Mouse (Mus musculus) cerebellum, adult 2 months (tissue): ENCODE data around the gene Lyrm7. TPM values are rescaled to one million over a fixed set of nuclear protein-coding genes. Genes with fewer than 3 reads are reported as not detected.
"Not testable (repeated sequence)": the region's sequence is repeated elsewhere in the genome, so short reads cannot be mapped to it uniquely, and the experiment has no call there.

Experiments
- DNase-seq, 2 experiments: peaks; one replicate each; pipeline ENCODE4 v3.0.0; 2021
- H3K27ac ChIP-seq: fragments of 200-500 bp; 2 replicates; pipeline ENCODE4 v1.5.1; 2012; ENCODE audit warnings: low read length, control low read depth, inconsistent platforms; ENCODE audit not compliant: insufficient read depth
- H3K27me3 ChIP-seq: fragments of 200-500 bp; 2 replicates; pipeline ENCODE4 v1.6.1; 2012; ENCODE audit warnings: inconsistent platforms, mild to moderate bottlenecking, low read length, moderate library complexity; ENCODE audit not compliant: control insufficient read depth, insufficient read depth
- H3K4me1 ChIP-seq: fragments of 200-500 bp; 2 replicates; pipeline ENCODE4 v1.6.1; 2011; ENCODE audit warnings: low read length; ENCODE audit not compliant: control insufficient read depth, insufficient read depth
- H3K4me3 ChIP-seq: fragments of 200-500 bp; replicated peaks from 2 replicates; pipeline ENCODE3; 2011; ENCODE audit warnings: mild to moderate bottlenecking, low read depth, low read length, control low read depth; ENCODE audit not compliant: insufficient read depth
- CTCF ChIP-seq: fragments of 200-500 bp; IDR thresholded peaks from 2 replicates; pipeline ENCODE4 v1.5.1; 2011; ENCODE audit warnings: low read depth, mild to moderate bottlenecking, control low read depth, low read length, moderate library complexity, borderline replicate concordance; ENCODE audit not compliant: insufficient read depth
- POLR2A ChIP-seq: fragments of 200-500 bp; IDR thresholded peaks from 2 replicates; pipeline ENCODE4 v1.6.1; 2011; ENCODE audit warnings: low read length, control low read depth, borderline replicate concordance; ENCODE audit not compliant: insufficient read depth
- WGBS: fragments of 180-500 bp; shearing (Covaris S2); methylation state at CpG from one replicate; pipeline ENCODE4 v1.1.7; 2018; 5-methylcytosine and 5-hydroxymethylcytosine counted together
- polyA plus RNA-seq: library from polyadenylated mRNA; depleted of rRNA; stranded (reverse); fragments of >200 nt; gene quantifications from 2 replicates; pipeline ENCODE4 v1.2.3, GENCODE M21; 2012

Gene Lyrm7
- polyA plus RNA-seq, 1 experiment: 24.3 TPM

DNA sequence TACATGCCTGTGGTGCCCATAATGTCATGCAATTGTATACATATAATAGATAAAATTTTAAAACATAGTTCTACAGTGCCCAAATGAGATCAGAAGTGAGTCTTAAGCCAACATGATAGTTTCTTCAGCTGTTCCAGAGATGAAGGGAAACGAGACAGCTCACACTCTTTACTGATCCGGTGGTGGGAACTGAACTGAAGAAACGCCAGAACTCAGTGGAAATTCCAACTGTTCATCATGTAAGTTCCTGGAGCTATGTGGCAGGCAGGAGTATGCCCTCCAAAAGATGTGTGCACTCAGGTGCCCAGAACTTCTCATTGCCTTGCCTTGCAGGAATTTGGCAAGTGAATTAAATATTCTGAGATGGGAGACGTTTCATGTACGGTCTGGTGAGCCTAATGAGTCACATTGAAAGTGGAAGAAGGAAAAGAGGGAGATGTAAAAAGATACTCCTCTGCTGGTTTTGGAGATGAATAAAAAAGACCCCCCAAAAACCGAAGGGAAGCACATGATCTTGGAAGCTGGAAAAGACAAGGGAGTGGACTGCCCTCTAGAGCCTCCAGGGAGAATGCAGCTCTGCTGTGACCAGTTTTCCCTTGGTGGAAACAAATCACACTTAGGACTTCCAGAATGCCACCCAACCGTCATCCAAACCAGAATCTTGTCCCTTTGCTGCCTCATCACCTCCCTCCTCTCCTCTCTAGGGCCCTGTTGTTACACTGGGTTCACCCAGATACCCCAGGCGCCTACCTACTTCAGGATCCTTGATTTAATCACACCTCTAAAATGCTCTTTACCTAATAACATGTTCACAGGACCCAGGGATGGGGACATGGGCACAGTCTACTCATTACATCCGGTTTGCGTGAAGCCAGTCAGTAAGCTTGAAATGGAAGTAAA, 2.2 kb upstream of the Lyrm7 start:
- Histone ChIP-seq H3K4me1 (no peaks in the 10 kb centered on the region; the same call in 1 of the 2 replicates), H3K4me3 (no peak overlapping the region), H3K27ac (no peak overlapping the region), H3K27me3 (no peaks in the 10 kb centered on the region)
- 37% methylated on average over 10 of the region's 10 CpGs for WGBS
- DNase-seq: peak; percentile 62 to 67
- TF ChIP-seq CTCF (peak; percentile 83), POLR2A (no peak)

- Histone ChIP-seq H3K27ac (no peak overlapping the region), H3K4me1 (no peaks in the 10 kb centered on the region), H3K27me3 (no peaks in the 10 kb centered on the region), H3K4me3 (no peak overlapping the region)
- no peak for DNase-seq
- WGBS: 91% methylated on average over 5 of the region's 5 CpGs
- no peak for TF ChIP-seq CTCF
- no peak for TF ChIP-seq POLR2A
These were observed 1.0 kb upstream of the Lyrm7 start for GRCm38 (mm10) chr11:54861471-54862420.

- WGBS: 16% methylated on average over 11 of the region's 11 CpGs
These were observed 1.2 kb downstream of the Lyrm7 start for GRCm38 (mm10) chr11:54859322-54860165.

GRCm38 (mm10) chr11:54858880-54859279, 1.8 kb downstream of the Lyrm7 start:
- DNase-seq, H3K4me3 ChIP-seq, H3K27me3 ChIP-seq, H3K4me1 ChIP-seq, H3K27ac ChIP-seq: not testable (repeated sequence)
- 92% methylated on average over 12 of the region's 12 CpGs for WGBS

More at GRCm38 (mm10) chr11:54859322-54860165, 1.2 kb downstream of the Lyrm7 start:
- no peaks in the 10 kb centered on the region for H3K27me3 ChIP-seq
- H3K27ac ChIP-seq: peak overlapping the region; percentile 88; the same call in 1 of the 2 replicates
- H3K4me1 ChIP-seq: no peaks in the 10 kb centered on the region
- DNase-seq: no peak
- H3K4me3 ChIP-seq: peak overlapping the region; percentile 94
- TF ChIP-seq CTCF: 0 out of 2 replicates have a peak, but pooled peaks have one; percentile 24
- TF ChIP-seq POLR2A: no peak

GRCm38 (mm10) chr11:54851656-54852055, 9.1 kb downstream of the Lyrm7 start:
- no peak overlapping the region for H3K4me3 ChIP-seq
- WGBS: 95% methylated on average over 12 of the region's 12 CpGs
- TF ChIP-seq POLR2A: no peak
- no peak for TF ChIP-seq CTCF
- H3K27ac ChIP-seq: no peak overlapping the region
- no peak for DNase-seq
- no peaks in the 10 kb centered on the region for H3K4me1 ChIP-seq
- no peaks in the 10 kb centered on the region for H3K27me3 ChIP-seq

- TF ChIP-seq POLR2A: no peak
- TF ChIP-seq CTCF: no peak
- H3K27me3 ChIP-seq: no peaks in the 10 kb centered on the region
- WGBS: 86% methylated on average over 10 of the region's 10 CpGs
- no peak overlapping the region for H3K4me3 ChIP-seq
- no peak for DNase-seq
- H3K27ac ChIP-seq: no peak overlapping the region
- no peaks in the 10 kb centered on the region for H3K4me1 ChIP-seq
These were observed 10.6 kb downstream of the Lyrm7 start for GRCm38 (mm10) chr11:54849961-54850758.
